29 mouse cellular contexts compared by ENCODE assay signal in genomic region chr10:21207378-21207777, GRCm38 (mm10). TPM values are rescaled to one million over a fixed set of nuclear protein-coding genes. Genes with fewer than 3 reads are reported as not detected.
A peak's percentile ranks its signal among the peaks of the same experiment; 100 is the strongest.
DNase-seq lines count a peak whose midpoint lies in the region; ATAC-seq lines count a peak whose summit lies in the region.
"Had no signal": no experiment of that assay in that cellular context is flagged by ENCODE, and none has a peak within 500 bp of the region (broad histone marks: within the 10 kb centered on the region; RNA-seq: fewer than 3 reads in every experiment).

No protein-coding gene starts in this region.

- ATAC-seq in CD4-positive, CD25-positive, alpha-beta regulatory T cell, adult 4 months = peak; percentile 17
- ATAC-seq in granulocyte monocyte progenitor cell, adult 5-6 weeks (replicated peaks; ENCODE audit: poor library complexity, severe bottlenecking) = peak; percentile 77
- peak; percentile 51; the same call in 1 of the 2 replicates for ATAC-seq in megakaryocyte, adult 5-6 weeks (ENCODE audit: poor library complexity, severe bottlenecking)
- no peak for ATAC-seq in heart, embryonic 12.5 days (ENCODE audit: insufficient number of reproducible peaks, low FRiP score)
- ATAC-seq in kidney, embryonic 14.5 days (ENCODE audit: low FRiP score, low TSS enrichment) = no peak
- ATAC-seq: forebrain, embryonic 14.5 days; forebrain, postnatal 0 days; hindbrain, postnatal 0 days; Patski had no signal

- H3K27me3 ChIP-seq in heart, embryonic 12.5 days (replicated peaks) = no peaks in the 10 kb centered on the region
- no peaks in the 10 kb centered on the region for H3K27me3 ChIP-seq in kidney, embryonic 14.5 days (ENCODE audit: control insufficient read depth, insufficient read depth, low read length)
- H3K27me3 ChIP-seq: embryonic facial prominence, embryonic 12.5 days; embryonic facial prominence, embryonic 15.5 days; heart, embryonic 15.5 days had no signal

- H3K4me2 ChIP-seq in heart, embryonic 12.5 days = no peak overlapping the region
- H3K4me2 ChIP-seq in kidney, embryonic 14.5 days (replicated peaks; ENCODE audit: low read depth, low read length) = no peak overlapping the region
- H3K4me2 ChIP-seq: embryonic facial prominence, embryonic 12.5 days; embryonic facial prominence, embryonic 15.5 days; heart, embryonic 11.5 days; heart, embryonic 15.5 days; hindbrain, embryonic 14.5 days had no signal

- H3K4me1 ChIP-seq in heart, embryonic 12.5 days (replicated peaks) = no peaks in the 10 kb centered on the region
- no peaks in the 10 kb centered on the region for H3K4me1 ChIP-seq in kidney, embryonic 14.5 days (ENCODE audit: control insufficient read depth, insufficient read depth, low read length)
- H3K4me1 ChIP-seq: embryonic facial prominence, embryonic 12.5 days; embryonic facial prominence, embryonic 15.5 days; heart, embryonic 15.5 days had no signal

- no peaks in the 10 kb centered on the region for H3K36me3 ChIP-seq in heart, embryonic 12.5 days
- no peaks in the 10 kb centered on the region for H3K36me3 ChIP-seq in kidney, embryonic 14.5 days (ENCODE audit: control insufficient read depth, insufficient read depth, low read length)
- H3K36me3 ChIP-seq: embryonic facial prominence, embryonic 12.5 days; embryonic facial prominence, embryonic 15.5 days; G1E; heart, embryonic 15.5 days had no signal

- no peak overlapping the region for H3K4me3 ChIP-seq in heart, embryonic 12.5 days
- no peak overlapping the region for H3K4me3 ChIP-seq in kidney, embryonic 14.5 days (ENCODE audit: low read length)
- H3K4me3 ChIP-seq: embryonic facial prominence, embryonic 12.5 days; embryonic facial prominence, embryonic 15.5 days; heart, embryonic 15.5 days had no signal

- no peaks in the 10 kb centered on the region for H3K9me3 ChIP-seq in heart, embryonic 12.5 days (replicated peaks)
- H3K9me3 ChIP-seq in kidney, embryonic 14.5 days (ENCODE audit: control insufficient read depth, low read length) = no peaks in the 10 kb centered on the region
- H3K9me3 ChIP-seq: embryonic facial prominence, embryonic 12.5 days; embryonic facial prominence, embryonic 15.5 days; G1E; heart, embryonic 15.5 days had no signal

- peak; percentile 21 for DNase-seq in thymus, postnatal 0 days (ENCODE audit: low spot score)
- no peak for DNase-seq in thymus, postnatal 36 days
- DNase-seq in kidney, adult 18-20 months = no peak
- DNase-seq: adrenal gland, postnatal 10 days; adrenal gland, postnatal 36 days; cerebellum, adult 18-20 months; cerebellum, adult 9-10 months; cerebellum, postnatal 14 days; forebrain, postnatal 0 days; gastrocnemius, postnatal 10 days; gastrocnemius, postnatal 36 days; heart, adult 11 months; heart, postnatal 10 days; heart, postnatal 36 days had no signal

- no peak overlapping the region for H3K9ac ChIP-seq in heart, embryonic 12.5 days
- no peak overlapping the region for H3K9ac ChIP-seq in kidney, embryonic 14.5 days (ENCODE audit: low read depth, low read length)
- H3K9ac ChIP-seq: embryonic facial prominence, embryonic 12.5 days; embryonic facial prominence, embryonic 15.5 days; forebrain, postnatal 0 days; heart, embryonic 15.5 days; hindbrain, embryonic 14.5 days had no signal

- no peak overlapping the region for H3K27ac ChIP-seq in heart, embryonic 12.5 days (ENCODE audit: poor library complexity, severe bottlenecking)
- H3K27ac ChIP-seq in kidney, embryonic 14.5 days (ENCODE audit: low read depth, low read length) = no peak overlapping the region
- H3K27ac ChIP-seq: embryonic facial prominence, embryonic 12.5 days; embryonic facial prominence, embryonic 15.5 days; heart, embryonic 15.5 days; hindbrain, embryonic 14.5 days; hindbrain, postnatal 0 days had no signal

- 67% methylated on average over 1 of the region's 1 CpGs for WGBS in heart, embryonic 12.5 days
- 58% methylated on average over 1 of the region's 1 CpGs for WGBS in kidney, embryonic 14.5 days

RNA-seq across cellular contexts. Expression of gene Myb, which starts 46.6 kb away (rescaled TPM):
- 183 and 202 TPM in 2 replicates for polyA plus RNA-seq in thymus, postnatal 0 days (2015; fragmentation: Nextera tagmentation; extraction: Ambion mirVana)
- 1 to 10 TPM; 6.6 to 7.6 TPM for polyA plus RNA-seq in CD4-positive, CD25-positive, alpha-beta regulatory T cell, adult 4 months (2017; shearing (Covaris generic))
- total RNA-seq in granulocyte monocyte progenitor cell, adult 5-6 weeks (2014; fragmentation: Nextera tagmentation) = 711 and 754 TPM in 2 replicates
- total RNA-seq in granulocyte monocyte progenitor cell, adult 5-6 weeks (2017) = 604 and 618 TPM in 2 replicates
- 42.5 and 45.2 TPM in 2 replicates for total RNA-seq in megakaryocyte, adult 5-6 weeks (2015)
- total RNA-seq in megakaryocyte, adult 5-6 weeks (2017) = 38.3 and 50.7 TPM in 2 replicates
- 1.5 and 1.8 TPM in 2 replicates for polyA plus RNA-seq in heart, embryonic 12.5 days (2016; fragmentation: Nextera tagmentation; extraction: Ambion mirVana)
- 7.3 and 7.7 TPM in 2 replicates for polyA plus RNA-seq in kidney, embryonic 14.5 days (2014; fragmentation: Nextera tagmentation; extraction: Ambion mirVana)
- total RNA-seq: adrenal gland, adult 18-20 months; heart, postnatal 36 days had no signal

Comparison
In these comparisons a context has a peak if more than half of its experiments do, and no peak if none do; other contexts are left out.
1. ATAC-seq: peak in CD4-positive, CD25-positive, alpha-beta regulatory T cell, adult 4 months (single experiment), granulocyte monocyte progenitor cell, adult 5-6 weeks (single experiment) and megakaryocyte, adult 5-6 weeks (single experiment); none in heart, embryonic 12.5 days (single experiment) and kidney, embryonic 14.5 days (single experiment).
2. RNA of gene Myb, which starts 46.6 kb away (polyA plus RNA-seq): 183 to 202 TPM in thymus, postnatal 0 days; 7.3 to 7.7 TPM in kidney, embryonic 14.5 days, 6.6 to 7.6 TPM in CD4-positive, CD25-positive, alpha-beta regulatory T cell, adult 4 months and 1.5 to 1.8 TPM in heart, embryonic 12.5 days; every median in the first group is over 10 times any median in the second.